Mouse (Mus musculus): ENCODE measurements around the gene Phf14. TPM values are rescaled to one million over a fixed set of nuclear protein-coding genes. Genes with fewer than 3 reads are reported as not detected.

Gene Phf14
- polyA plus RNA-seq, 1 experiment from 2014 or later: 55.6 TPM

GRCm38 (mm10) chr6:12023395-12023794 lies 115.8 kb downstream of the Phf14 start:
- Histone ChIP-seq H3K27ac (no peak overlapping the region), H3K4me1 (no peaks in the 10 kb centered on the region), H3K4me2 (no peak overlapping the region), H3K27me3 (no peaks in the 10 kb centered on the region), H3K9ac (no peak overlapping the region), H3K36me3 (peaks cover 6% of the 10 kb centered on the region; the same call in 1 of the 2 replicates), H3K4me3 (no peak overlapping the region), H3K9me3 (no peaks in the 10 kb centered on the region)
- no peak for ATAC-seq (ENCODE audit: borderline replicate concordance, extremely low read depth, low FRiP score, low TSS enrichment)
- 97% methylated on average over 2 of the region's 2 CpGs for WGBS

DNA sequence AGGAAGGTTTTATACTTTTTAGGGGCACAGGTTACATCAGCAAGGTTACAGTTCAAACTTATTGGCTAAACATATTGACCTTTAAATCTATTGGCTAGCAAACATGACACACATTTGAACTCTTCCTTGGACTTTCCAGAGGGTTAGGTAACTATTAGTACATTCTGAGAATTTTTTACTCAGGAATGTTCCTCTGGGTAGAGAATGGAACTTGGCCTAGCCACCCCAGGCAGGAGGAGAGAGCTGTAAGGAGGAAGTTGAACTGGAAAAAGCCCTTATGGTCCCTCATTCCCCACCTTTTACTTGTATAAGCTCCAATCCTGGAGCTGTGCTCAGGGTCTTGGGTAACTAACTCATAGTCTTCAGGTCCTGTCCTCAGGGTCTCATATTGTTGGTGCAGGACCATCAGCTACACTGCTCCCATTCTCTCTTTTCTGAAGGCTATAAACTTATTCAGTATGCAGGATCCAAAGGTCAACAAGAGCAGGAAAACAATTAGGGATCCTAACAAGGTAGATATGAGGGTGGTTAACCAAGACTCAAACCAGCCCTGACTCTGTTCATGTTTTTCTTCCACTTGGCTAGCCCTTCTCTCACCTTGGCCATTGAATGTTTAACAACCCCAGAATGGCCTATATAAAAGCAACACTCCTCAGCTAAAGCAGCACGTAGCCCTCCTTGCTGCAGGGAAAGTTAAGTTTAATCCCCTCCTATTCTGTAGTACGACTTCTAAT lies 119.4 kb downstream of the Phf14 start:
- H3K27ac ChIP-seq: no peak overlapping the region
- H3K27me3 ChIP-seq: no peaks in the 10 kb centered on the region
- no peaks in the 10 kb centered on the region for H3K36me3 ChIP-seq
- no peak overlapping the region for H3K4me2 ChIP-seq
- no peak overlapping the region for H3K4me3 ChIP-seq
- WGBS: 89% methylated on average over 2 of the region's 2 CpGs
- no peaks in the 10 kb centered on the region for H3K4me1 ChIP-seq
- H3K9ac ChIP-seq: no peak overlapping the region
- ATAC-seq (ENCODE audit: borderline replicate concordance, extremely low read depth, low FRiP score, low TSS enrichment): no peak
- H3K9me3 ChIP-seq: no peaks in the 10 kb centered on the region

- ATAC-seq (ENCODE audit: borderline replicate concordance, extremely low read depth, low FRiP score, low TSS enrichment): no peak
- Histone ChIP-seq H3K4me1 (no peaks in the 10 kb centered on the region), H3K4me2 (no peak overlapping the region), H3K4me3 (no peak overlapping the region), H3K36me3 (no peaks in the 10 kb centered on the region; the same call in 1 of the 2 replicates), H3K9me3 (no peaks in the 10 kb centered on the region), H3K27ac (no peak overlapping the region), H3K27me3 (no peaks in the 10 kb centered on the region), H3K9ac (no peak overlapping the region)
- 67% methylated on average over 4 of the region's 4 CpGs for WGBS
Observed at GRCm38 (mm10) chr6:12034561-12034960, 127.0 kb downstream of the Phf14 start.

- Histone ChIP-seq H3K27ac (no peak overlapping the region), H3K4me1 (no peaks in the 10 kb centered on the region), H3K4me3 (no peak overlapping the region), H3K36me3 (no peaks in the 10 kb centered on the region; the same call in 1 of the 2 replicates), H3K27me3 (no peaks in the 10 kb centered on the region), H3K9ac (no peak overlapping the region), H3K4me2 (no peak overlapping the region), H3K9me3 (no peaks in the 10 kb centered on the region)
- WGBS: 81% methylated on average over 7 of the region's 7 CpGs
- no peak for ATAC-seq (ENCODE audit: borderline replicate concordance, extremely low read depth, low FRiP score, low TSS enrichment)
Observed at GRCm38 (mm10) chr6:12038268-12038667, 130.7 kb downstream of the Phf14 start.

DNA sequence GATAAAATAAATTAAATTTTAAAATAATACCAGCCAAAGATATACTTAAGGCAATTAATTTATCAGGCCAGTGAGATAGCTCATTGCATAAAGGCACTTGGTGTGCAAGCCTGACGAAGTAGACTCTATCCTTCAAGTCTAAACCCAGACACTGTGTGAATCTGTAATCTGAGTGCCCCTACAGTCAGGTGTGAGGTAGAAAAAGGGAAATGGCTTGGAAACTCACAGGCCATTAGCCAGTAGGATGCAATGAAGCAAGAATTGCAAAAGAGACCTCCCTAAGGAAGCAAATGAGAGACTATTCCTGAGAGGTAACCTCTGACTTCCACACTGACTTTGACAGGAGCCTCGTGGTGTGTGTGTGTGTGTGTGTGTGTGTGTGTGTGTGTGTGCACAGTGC lies 145.3 kb downstream of the Phf14 start:
- no peaks in the 10 kb centered on the region for H3K27me3 ChIP-seq
- H3K27ac ChIP-seq: no peak overlapping the region
- no peak for ATAC-seq (ENCODE audit: borderline replicate concordance, extremely low read depth, low FRiP score, low TSS enrichment)
- no peak overlapping the region for H3K4me2 ChIP-seq
- WGBS: 84% methylated on average over 2 of the region's 2 CpGs
- H3K9ac ChIP-seq: no peak overlapping the region
- H3K36me3 ChIP-seq: no peaks in the 10 kb centered on the region
- peaks cover 5% of the 10 kb centered on the region; the same call in 1 of the 2 replicates for H3K4me1 ChIP-seq
- no peak overlapping the region for H3K4me3 ChIP-seq
- no peaks in the 10 kb centered on the region for H3K9me3 ChIP-seq

- no peak overlapping the region for H3K9ac ChIP-seq
- no peaks in the 10 kb centered on the region for H3K27me3 ChIP-seq
- no peak overlapping the region for H3K27ac ChIP-seq
- H3K4me1 ChIP-seq: peaks cover 5% of the 10 kb centered on the region; the same call in 1 of the 2 replicates
- no peaks in the 10 kb centered on the region for H3K9me3 ChIP-seq
- peak; percentile 49; the same call in 1 of the 2 replicates for ATAC-seq (ENCODE audit: borderline replicate concordance, extremely low read depth, low FRiP score, low TSS enrichment)
- no peaks in the 10 kb centered on the region for H3K36me3 ChIP-seq
- H3K4me3 ChIP-seq: no peak overlapping the region
- H3K4me2 ChIP-seq: no peak overlapping the region
- WGBS: 40% methylated on average over 3 of the region's 3 CpGs
Observed at GRCm38 (mm10) chr6:12054149-12054548, 146.5 kb downstream of the Phf14 start.

DNA sequence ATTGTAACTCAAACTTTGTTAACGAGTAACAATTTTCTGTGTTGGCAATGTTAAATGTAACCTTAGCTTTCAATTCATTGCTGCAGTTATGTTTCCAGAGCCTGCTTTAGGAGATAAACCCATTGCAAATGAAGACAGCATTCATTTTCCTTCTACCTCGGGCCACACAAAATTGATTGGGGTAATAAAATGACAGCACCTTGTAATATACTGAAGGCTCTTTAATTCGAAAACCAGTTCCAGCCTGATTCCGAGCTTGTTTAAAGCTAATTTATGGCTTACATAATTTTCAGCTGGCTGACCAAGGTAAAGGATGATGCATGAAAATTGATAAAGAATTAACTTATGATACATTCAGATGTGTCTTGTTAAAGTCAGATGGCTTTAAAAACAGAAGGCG lies 151.1 kb downstream of the Phf14 start:
- Histone ChIP-seq H3K27ac (no peak overlapping the region), H3K27me3 (no peaks in the 10 kb centered on the region), H3K36me3 (no peaks in the 10 kb centered on the region), H3K9ac (no peak overlapping the region), H3K4me3 (no peak overlapping the region), H3K4me2 (no peak overlapping the region), H3K4me1 (peaks cover 5% of the 10 kb centered on the region; the same call in 1 of the 2 replicates), H3K9me3 (no peaks in the 10 kb centered on the region)
- no peak for ATAC-seq (ENCODE audit: borderline replicate concordance, extremely low read depth, low FRiP score, low TSS enrichment)
- 84% methylated on average over 5 of the region's 5 CpGs for WGBS

DNA sequence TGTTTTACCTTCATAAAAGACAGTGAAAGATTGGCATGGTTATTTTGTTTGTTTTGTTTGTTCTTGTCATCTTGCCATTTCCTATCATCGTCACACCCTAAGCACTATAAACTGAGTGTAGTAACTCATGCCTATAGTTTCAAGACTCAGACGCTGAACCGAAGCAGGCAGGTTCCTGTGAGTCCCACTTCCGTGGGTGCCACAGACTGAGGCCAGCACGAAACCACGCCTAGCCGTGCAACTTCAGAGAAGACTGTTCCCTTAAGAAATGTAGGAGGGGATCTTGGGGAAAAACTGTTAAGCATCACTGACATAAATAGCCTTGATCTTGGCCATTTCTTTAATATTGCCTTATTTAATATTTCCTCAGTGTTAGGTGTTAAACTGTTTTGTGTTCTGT lies 152.4 kb downstream of the Phf14 start:
- Histone ChIP-seq H3K27ac (no peak overlapping the region), H3K9me3 (no peaks in the 10 kb centered on the region), H3K27me3 (no peaks in the 10 kb centered on the region), H3K4me2 (no peak overlapping the region), H3K4me1 (no peaks in the 10 kb centered on the region), H3K36me3 (no peaks in the 10 kb centered on the region), H3K4me3 (no peak overlapping the region), H3K9ac (no peak overlapping the region)
- WGBS: 77% methylated on average over 7 of the region's 7 CpGs
- no peak for ATAC-seq (ENCODE audit: borderline replicate concordance, extremely low read depth, low FRiP score, low TSS enrichment)

DNA sequence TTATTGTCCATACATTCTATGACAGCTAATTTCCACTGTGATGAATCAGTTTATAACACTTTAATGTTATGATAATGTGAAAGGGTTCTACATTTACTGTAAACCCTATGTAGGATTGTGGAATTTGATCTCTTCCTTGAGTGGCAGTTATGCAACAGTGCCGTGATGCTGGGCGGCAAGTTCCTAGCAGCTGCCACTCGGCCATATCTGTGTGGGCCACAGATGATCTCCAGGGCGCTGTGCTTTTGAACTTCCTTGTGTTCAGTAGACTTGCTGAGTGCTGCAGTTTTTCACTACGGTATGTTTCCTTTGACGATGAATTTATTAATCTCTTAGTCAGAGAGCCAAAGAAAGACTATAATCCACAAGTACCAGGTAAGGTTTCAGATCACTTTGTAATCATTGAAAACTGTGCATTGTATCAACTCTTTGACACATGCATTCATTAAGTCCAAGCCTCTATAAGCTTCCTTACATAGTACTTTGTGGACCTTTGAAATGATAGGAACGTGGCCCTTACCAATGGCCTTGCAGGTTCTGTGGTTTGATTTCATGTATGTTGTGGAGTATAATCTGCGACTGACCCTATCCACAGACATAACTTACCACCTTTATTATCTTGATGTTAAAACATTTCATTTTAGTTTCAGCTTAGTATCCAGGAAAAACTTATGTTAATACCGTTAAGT lies 153.0 kb downstream of the Phf14 start:
- H3K9me3 ChIP-seq: no peaks in the 10 kb centered on the region
- no peaks in the 10 kb centered on the region for H3K4me1 ChIP-seq
- WGBS: 78% methylated on average over 9 of the region's 9 CpGs
- no peak overlapping the region for H3K9ac ChIP-seq
- no peak overlapping the region for H3K4me3 ChIP-seq
- ATAC-seq (ENCODE audit: borderline replicate concordance, extremely low read depth, low FRiP score, low TSS enrichment): peak; percentile 35; the same call in 1 of the 2 replicates
- no peaks in the 10 kb centered on the region for H3K27me3 ChIP-seq
- H3K4me2 ChIP-seq: no peak overlapping the region
- no peak overlapping the region for H3K27ac ChIP-seq
- H3K36me3 ChIP-seq: no peaks in the 10 kb centered on the region

GRCm38 (mm10) chr6:12067956-12068355 lies 160.3 kb downstream of the Phf14 start:
- no peaks in the 10 kb centered on the region for H3K4me1 ChIP-seq
- no peaks in the 10 kb centered on the region for H3K9me3 ChIP-seq
- no peak overlapping the region for H3K4me3 ChIP-seq
- H3K9ac ChIP-seq: no peak overlapping the region
- H3K36me3 ChIP-seq: 0 out of 2 replicates have a peak, but pooled peaks cover under 1% of the 10 kb centered on the region
- H3K27me3 ChIP-seq: no peaks in the 10 kb centered on the region
- ATAC-seq (ENCODE audit: borderline replicate concordance, extremely low read depth, low FRiP score, low TSS enrichment): no peak
- WGBS: 77% methylated on average over 4 of the region's 4 CpGs
- no peak overlapping the region for H3K4me2 ChIP-seq
- H3K27ac ChIP-seq: no peak overlapping the region

- Histone ChIP-seq H3K27me3 (no peaks in the 10 kb centered on the region), H3K27ac (no peak overlapping the region), H3K36me3 (peaks cover 4% of the 10 kb centered on the region; the same call in 1 of the 2 replicates), H3K4me2 (no peak overlapping the region), H3K4me1 (no peaks in the 10 kb centered on the region), H3K9me3 (no peaks in the 10 kb centered on the region), H3K9ac (no peak overlapping the region), H3K4me3 (no peak overlapping the region)
- no peak for ATAC-seq (ENCODE audit: borderline replicate concordance, extremely low read depth, low FRiP score, low TSS enrichment)
- 55% methylated on average over 2 of the region's 2 CpGs for WGBS
Observed at GRCm38 (mm10) chr6:12069357-12069756, 161.7 kb downstream of the Phf14 start.

GRCm38 (mm10) chr6:12074599-12074998 lies 167.0 kb downstream of the Phf14 start:
- Histone ChIP-seq H3K4me1 (0 out of 2 replicates have a peak, but pooled peaks cover 6% of the 10 kb centered on the region), H3K9me3 (no peaks in the 10 kb centered on the region), H3K4me3 (no peak overlapping the region), H3K4me2 (no peak overlapping the region), H3K27me3 (no peaks in the 10 kb centered on the region), H3K9ac (no peak overlapping the region), H3K36me3 (peaks cover 4% of the 10 kb centered on the region; the same call in 1 of the 2 replicates), H3K27ac (no peak overlapping the region)
- 87% methylated on average over 5 of the region's 5 CpGs for WGBS
- ATAC-seq (ENCODE audit: borderline replicate concordance, extremely low read depth, low FRiP score, low TSS enrichment): no peak
